Mouse (Mus musculus) ES-E14 (cell line): ENCODE data around the gene Spin1.
A peak's percentile ranks its signal among the peaks of the same experiment; 100 is the strongest.

Experiments used
- CHD2 ChIP-seq: IDR thresholded peaks from 2 replicates; pipeline ENCODE4 v1.6.1; 2014; ENCODE audit warnings: mild to moderate bottlenecking, low read depth, low read length, inconsistent platforms
- MAFK ChIP-seq: IDR thresholded peaks from 2 replicates; pipeline ENCODE4 v1.6.1; 2014; ENCODE audit warnings: mild to moderate bottlenecking, low read depth, low read length, inconsistent platforms; ENCODE audit not compliant: insufficient read depth
- ZNF384 ChIP-seq: IDR thresholded peaks from 2 replicates; pipeline ENCODE4 v1.6.1; 2012; ENCODE audit warnings: low read depth, low read length, inconsistent platforms

GRCm38 (mm10) chr13:51099560-51100232 is 984 bp upstream of the Spin1 start:
- TF ChIP-seq CHD2 = peak; percentile 72
- TF ChIP-seq MAFK = no peak
- peak; percentile 56; the same call in 1 of the 2 replicates for TF ChIP-seq ZNF384
